Mouse (Mus musculus) cerebellum, adult 2 months (tissue): ENCODE data around the gene Syna. TPM values are rescaled to one million over a fixed set of nuclear protein-coding genes. Genes with fewer than 3 reads are reported as not detected.

Source experiments
- DNase-seq, 2 experiments: peaks; one replicate each; pipeline ENCODE4 v3.0.0; 2021
- H3K27ac ChIP-seq: fragments of 200-500 bp; 2 replicates; pipeline ENCODE4 v1.5.1; 2012; ENCODE audit warnings: low read length, control low read depth, inconsistent platforms; ENCODE audit not compliant: insufficient read depth
- H3K27me3 ChIP-seq: fragments of 200-500 bp; 2 replicates; pipeline ENCODE4 v1.6.1; 2012; ENCODE audit warnings: inconsistent platforms, mild to moderate bottlenecking, low read length, moderate library complexity; ENCODE audit not compliant: control insufficient read depth, insufficient read depth
- H3K4me1 ChIP-seq: fragments of 200-500 bp; 2 replicates; pipeline ENCODE4 v1.6.1; 2011; ENCODE audit warnings: low read length; ENCODE audit not compliant: control insufficient read depth, insufficient read depth
- H3K4me3 ChIP-seq: fragments of 200-500 bp; replicated peaks from 2 replicates; pipeline ENCODE3; 2011; ENCODE audit warnings: mild to moderate bottlenecking, low read depth, low read length, control low read depth; ENCODE audit not compliant: insufficient read depth
- CTCF ChIP-seq: fragments of 200-500 bp; IDR thresholded peaks from 2 replicates; pipeline ENCODE4 v1.5.1; 2011; ENCODE audit warnings: low read depth, mild to moderate bottlenecking, control low read depth, low read length, moderate library complexity, borderline replicate concordance; ENCODE audit not compliant: insufficient read depth
- POLR2A ChIP-seq: fragments of 200-500 bp; IDR thresholded peaks from 2 replicates; pipeline ENCODE4 v1.6.1; 2011; ENCODE audit warnings: low read length, control low read depth, borderline replicate concordance; ENCODE audit not compliant: insufficient read depth
- WGBS: fragments of 180-500 bp; shearing (Covaris S2); methylation state at CpG from one replicate; pipeline ENCODE4 v1.1.7; 2018; 5-methylcytosine and 5-hydroxymethylcytosine counted together
- polyA plus RNA-seq: library from polyadenylated mRNA; depleted of rRNA; stranded (reverse); fragments of >200 nt; gene quantifications from 2 replicates; pipeline ENCODE4 v1.2.3, GENCODE M21; 2012; rRNA removed

The Syna gene
- polyA plus RNA-seq, result 0.05 TPM in 1 of 2 replicates, not detected in the other

GRCm38 (mm10) chr5:134560071-134560449 is at the start of gene Syna:
TSS of gene Syna (minus strand) at chr5:134560171.
- TF ChIP-seq CTCF (no peak), POLR2A (no peak)
- peaks cover 6% of the 10 kb centered on the region; the same call in 1 of the 2 replicates for H3K4me1 ChIP-seq
- no peak within 1 kb of the TSS for H3K27ac ChIP-seq
- no peak for DNase-seq
- H3K27me3 ChIP-seq, result no peaks in the 10 kb centered on the region
- 91% methylated on average over 7 of the region's 7 CpGs for WGBS
- H3K4me3 ChIP-seq, result no peak within 1 kb of the TSS

GRCm38 (mm10) chr5:134607121-134607520 is 47.1 kb upstream of the Syna start:
- H3K27me3 ChIP-seq, result no peaks in the 10 kb centered on the region
- no peak overlapping the region for H3K4me3 ChIP-seq
- no peaks in the 10 kb centered on the region for H3K4me1 ChIP-seq
- 67% methylated on average over 5 of the region's 5 CpGs for WGBS
- H3K27ac ChIP-seq, result no peak overlapping the region
- TF ChIP-seq POLR2A (no peak), CTCF (no peak)
- no peak for DNase-seq

DNA sequence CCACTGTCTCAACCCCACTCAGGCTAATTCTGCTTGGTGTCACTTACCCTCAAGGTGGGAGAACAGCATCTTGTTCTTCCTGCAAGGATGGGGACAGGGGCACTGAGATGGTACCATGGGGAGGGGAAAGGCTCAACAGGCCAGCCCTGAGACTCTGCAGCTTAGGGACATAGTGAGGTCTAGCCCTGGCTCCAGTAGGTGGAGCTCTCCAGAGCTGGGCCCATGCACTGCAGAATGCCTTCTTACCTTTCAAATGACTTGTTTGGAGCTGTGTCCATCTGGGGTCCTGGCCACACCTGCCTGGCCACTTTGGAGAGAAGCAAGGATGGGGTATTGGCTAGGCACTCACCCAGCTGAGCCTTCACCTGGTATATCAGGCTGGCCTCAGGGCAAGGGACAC is 46.3 kb upstream of the Syna start:
- Histone ChIP-seq H3K4me3 (no peak overlapping the region), H3K27ac (no peak overlapping the region), H3K27me3 (no peaks in the 10 kb centered on the region), H3K4me1 (no peaks in the 10 kb centered on the region)
- DNase-seq, result no peak
- no peak for TF ChIP-seq POLR2A
- no peak; the same call in 1 of the 2 replicates for TF ChIP-seq CTCF

DNA sequence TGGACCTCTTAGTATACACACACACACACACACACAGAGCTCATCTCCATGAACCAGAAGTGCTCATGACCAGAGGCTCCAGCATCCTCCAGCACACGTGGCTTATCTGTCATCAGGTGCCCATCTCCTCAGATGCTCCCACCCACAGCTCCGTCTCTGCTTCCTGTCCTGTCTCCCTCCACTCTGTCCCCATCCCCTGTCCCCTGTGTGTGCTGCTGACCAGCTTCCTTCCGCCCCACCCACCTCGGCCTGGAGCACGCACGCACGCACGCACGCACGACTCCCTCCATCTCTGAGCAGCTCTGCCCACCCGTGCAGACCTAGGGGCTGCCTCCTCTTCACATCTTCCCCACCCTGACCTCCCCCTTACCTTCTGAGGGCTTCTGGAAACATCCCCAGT is 44.4 kb upstream of the Syna start:
- no peak overlapping the region for H3K4me3 ChIP-seq
- no peaks in the 10 kb centered on the region for H3K4me1 ChIP-seq
- H3K27me3 ChIP-seq, result no peaks in the 10 kb centered on the region
- no peak for DNase-seq
- no peak for TF ChIP-seq POLR2A
- no peak for TF ChIP-seq CTCF
- 85% methylated on average over 11 of the region's 11 CpGs for WGBS
- H3K27ac ChIP-seq, result no peak overlapping the region

GRCm38 (mm10) chr5:134597711-134598110 is 37.7 kb upstream of the Syna start:
- H3K4me3 ChIP-seq, result no peak overlapping the region
- H3K4me1 ChIP-seq, result no peaks in the 10 kb centered on the region
- 20% methylated on average over 10 of the region's 10 CpGs for WGBS
- no peak overlapping the region for H3K27ac ChIP-seq
- DNase-seq, result peak in 1 of 2 experiments; percentile 27
- TF ChIP-seq POLR2A (no peak), CTCF (no peak)
- H3K27me3 ChIP-seq, result no peaks in the 10 kb centered on the region

GRCm38 (mm10) chr5:134593093-134593492 is 33.1 kb upstream of the Syna start:
- WGBS, result 89% methylated on average over 9 of the region's 9 CpGs
- peaks cover 4% of the 10 kb centered on the region; the same call in 1 of the 2 replicates for H3K4me1 ChIP-seq
- H3K27ac ChIP-seq, result no peak overlapping the region
- no peak for TF ChIP-seq POLR2A
- TF ChIP-seq CTCF, result no peak
- DNase-seq, result no peak
- no peaks in the 10 kb centered on the region for H3K27me3 ChIP-seq
- H3K4me3 ChIP-seq, result no peak overlapping the region

DNA sequence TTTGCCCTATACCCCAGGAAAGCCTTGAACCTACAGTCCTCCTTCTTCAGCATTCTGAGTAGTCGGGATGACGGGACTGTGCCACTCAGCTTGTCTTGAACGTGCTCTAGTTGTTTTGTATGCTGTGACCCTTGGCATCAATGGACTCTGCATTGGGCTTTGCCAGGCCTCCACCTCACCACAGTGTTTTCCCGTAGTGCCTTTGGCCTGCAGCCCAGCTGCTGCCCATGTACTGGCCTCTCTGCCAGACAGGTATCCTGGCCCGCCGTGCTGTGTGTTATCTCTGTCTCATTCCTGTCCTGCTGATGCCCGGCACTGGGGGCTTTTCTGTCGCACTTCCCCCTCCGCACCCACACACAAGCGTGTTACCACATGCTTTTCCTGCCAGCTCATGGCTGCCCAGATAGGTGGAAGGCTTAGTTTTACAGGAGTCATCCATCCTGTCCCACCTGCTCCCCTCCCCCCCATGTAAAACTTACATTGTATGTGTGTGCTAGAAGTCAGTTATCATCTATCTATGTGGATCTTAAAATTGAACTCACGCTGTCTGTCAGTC is 32.1 kb upstream of the Syna start:
- TF ChIP-seq CTCF, result no peak
- no peak for TF ChIP-seq POLR2A
- WGBS, result 30% methylated on average over 11 of the region's 11 CpGs
- H3K4me1 ChIP-seq, result peaks cover 4% of the 10 kb centered on the region; the same call in 1 of the 2 replicates
- H3K27me3 ChIP-seq, result no peaks in the 10 kb centered on the region
- DNase-seq, result peak; percentile 38 to 54
- no peak overlapping the region for H3K4me3 ChIP-seq
- H3K27ac ChIP-seq, result no peak overlapping the region

DNA sequence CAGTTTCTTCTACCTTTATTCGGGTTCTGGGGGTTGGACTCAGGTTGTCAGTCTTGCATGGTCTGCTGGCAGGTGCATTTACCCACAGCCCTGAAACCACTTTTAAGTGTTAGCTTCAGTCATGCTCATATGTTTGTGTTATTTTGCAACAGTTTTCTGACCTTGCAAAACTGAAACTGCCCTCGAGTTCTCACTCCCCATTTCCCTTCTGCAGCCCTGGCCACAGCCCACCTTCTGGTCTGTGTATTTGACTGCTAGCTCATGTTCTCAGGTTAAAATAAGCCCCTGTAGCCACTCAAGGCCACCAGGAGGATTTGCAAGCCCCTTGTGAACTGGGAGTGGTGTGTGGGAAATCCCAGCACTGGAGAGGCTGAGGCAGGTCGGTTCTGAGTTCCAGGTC is 29.9 kb upstream of the Syna start:
- no peaks in the 10 kb centered on the region for H3K27me3 ChIP-seq
- 87% methylated on average over 3 of the region's 3 CpGs for WGBS
- no peak overlapping the region for H3K27ac ChIP-seq
- H3K4me1 ChIP-seq, result peaks cover 4% of the 10 kb centered on the region; the same call in 1 of the 2 replicates
- DNase-seq, result no peak
- H3K4me3 ChIP-seq, result no peak overlapping the region
- TF ChIP-seq POLR2A (no peak), CTCF (no peak)
